Mouse (Mus musculus) liver, embryonic 15.5 days (tissue): ENCODE measurements around the gene 4930568D16Rik. TPM values are rescaled to one million over a fixed set of nuclear protein-coding genes. Genes with fewer than 3 reads are reported as not detected.
A peak's percentile ranks its signal among the peaks of the same experiment; 100 is the strongest.

ENCODE experiments used
- ATAC-seq: fragments of 200-750 bp; cut with Nextera tagmentation; 2 replicates; pipeline ENCODE4 v1.8.0; 2017; ENCODE audit warnings: moderate number of reproducible peaks, mild to moderate bottlenecking, moderate library complexity; ENCODE audit not compliant: insufficient read depth
- H3K27ac ChIP-seq: fragments of 300-500 bp; sonication (generic); replicated peaks from 2 replicates; pipeline ENCODE4 v1.5.1; 2015; ENCODE audit warnings: mild to moderate bottlenecking, inconsistent platforms
- H3K27me3 ChIP-seq: fragments of 300-500 bp; sonication (generic); 2 replicates; pipeline ENCODE4 v1.6.1; 2015; ENCODE audit warnings: mild to moderate bottlenecking, inconsistent platforms
- H3K36me3 ChIP-seq: fragments of 300-500 bp; sonication (generic); replicated peaks from 2 replicates; pipeline ENCODE4 v1.6.1; 2015; ENCODE audit warnings: moderate library complexity, mild to moderate bottlenecking, inconsistent platforms
- H3K4me1 ChIP-seq: fragments of 300-500 bp; sonication (generic); replicated peaks from 2 replicates; pipeline ENCODE4 v1.6.1; 2015; ENCODE audit warnings: inconsistent platforms
- H3K4me2 ChIP-seq: fragments of 300-500 bp; sonication (generic); 2 replicates; pipeline ENCODE4 v1.6.1; 2015; ENCODE audit warnings: moderate library complexity, mild to moderate bottlenecking, inconsistent platforms
- H3K4me3 ChIP-seq: fragments of 300-500 bp; sonication (generic); replicated peaks from 2 replicates; pipeline ENCODE4 v1.5.1; 2015; ENCODE audit warnings: mild to moderate bottlenecking, inconsistent platforms
- H3K9ac ChIP-seq: fragments of 300-500 bp; sonication (generic); 2 replicates; pipeline ENCODE4 v1.6.1; 2015; ENCODE audit warnings: moderate library complexity, mild to moderate bottlenecking, inconsistent platforms
- H3K9me3 ChIP-seq: fragments of 300-500 bp; sonication (generic); replicated peaks from 2 replicates; pipeline ENCODE4 v1.6.1; 2016; ENCODE audit warnings: inconsistent platforms
- WGBS: fragments of 180-500 bp; shearing (Covaris S2); methylation state at CpG from one replicate; pipeline ENCODE4 v1.1.7; 2015; ENCODE audit warnings: mixed read lengths; ENCODE audit not compliant: insufficient replicate concordance; 5-methylcytosine and 5-hydroxymethylcytosine counted together
- polyA plus RNA-seq: library from polyadenylated mRNA; unstranded; fragments of >200 nt; fragmentation: Nextera tagmentation; extraction: Ambion mirVana; gene quantifications from 2 replicates; pipeline ENCODE4 v1.2.1, GENCODE M21; 2015

Gene 4930568D16Rik
- polyA plus RNA-seq, 1 experiment from 2014 or later: not detected

DNA sequence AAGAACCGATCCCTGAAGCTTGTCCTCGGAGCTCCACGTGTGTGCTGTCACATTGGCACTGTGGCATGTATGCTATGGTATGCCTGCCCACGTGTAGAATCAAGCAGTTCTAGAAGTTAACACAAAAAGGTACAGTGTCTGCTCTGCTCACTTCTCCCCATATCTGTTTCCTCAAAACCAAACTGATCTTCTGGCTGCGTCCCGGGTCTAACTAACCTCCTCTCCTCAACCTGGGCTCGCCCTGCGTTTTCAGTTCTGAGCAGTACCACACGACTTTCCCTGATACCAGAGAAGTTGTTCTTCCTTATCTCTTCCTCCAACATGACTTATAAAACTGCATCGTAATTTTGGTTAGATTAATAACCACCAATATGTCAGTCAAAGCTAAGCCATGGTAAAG lies 39.9 kb downstream of the 4930568D16Rik start:
- peak overlapping the region; percentile 96 for H3K27ac ChIP-seq
- peak overlapping the region; percentile 57 for H3K9ac ChIP-seq
- H3K27me3 ChIP-seq: no peaks in the 10 kb centered on the region
- 13% methylated on average over 10 of the region's 10 CpGs for WGBS
- H3K36me3 ChIP-seq: peaks cover 73% of the 10 kb centered on the region
- H3K4me3 ChIP-seq: peak overlapping the region; percentile 37
- peak; percentile 76 for ATAC-seq
- H3K9me3 ChIP-seq: no peaks in the 10 kb centered on the region
- H3K4me2 ChIP-seq: peak overlapping the region; percentile 72
- peaks cover 97% of the 10 kb centered on the region for H3K4me1 ChIP-seq

DNA sequence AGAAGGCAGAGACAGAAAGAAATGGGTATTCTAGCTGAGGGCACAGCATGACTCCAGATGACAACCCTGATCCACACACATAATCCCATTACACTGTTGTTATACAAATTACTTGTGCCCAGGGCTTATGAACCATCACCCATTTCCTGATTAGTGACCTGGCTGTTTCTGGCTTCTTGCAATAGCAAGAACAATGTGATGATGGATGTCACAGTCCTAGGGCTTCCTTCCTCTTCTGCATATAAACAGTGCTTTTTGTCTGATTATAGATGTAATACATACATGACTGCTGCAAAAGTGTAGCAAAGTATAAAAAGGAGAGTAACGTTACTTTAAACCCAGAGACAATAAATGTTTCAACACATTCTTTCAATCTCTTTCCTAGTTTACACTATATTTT lies 40.6 kb downstream of the 4930568D16Rik start:
- Histone ChIP-seq H3K4me1 (peaks cover 97% of the 10 kb centered on the region), H3K27ac (peak overlapping the region; percentile 75), H3K9ac (peak overlapping the region; percentile 44), H3K4me3 (peak overlapping the region; percentile 36), H3K9me3 (no peaks in the 10 kb centered on the region), H3K27me3 (no peaks in the 10 kb centered on the region), H3K4me2 (peak overlapping the region; percentile 72), H3K36me3 (peaks cover 74% of the 10 kb centered on the region)
- WGBS: 53% methylated on average over 1 of the region's 1 CpGs
- ATAC-seq: no peak

DNA sequence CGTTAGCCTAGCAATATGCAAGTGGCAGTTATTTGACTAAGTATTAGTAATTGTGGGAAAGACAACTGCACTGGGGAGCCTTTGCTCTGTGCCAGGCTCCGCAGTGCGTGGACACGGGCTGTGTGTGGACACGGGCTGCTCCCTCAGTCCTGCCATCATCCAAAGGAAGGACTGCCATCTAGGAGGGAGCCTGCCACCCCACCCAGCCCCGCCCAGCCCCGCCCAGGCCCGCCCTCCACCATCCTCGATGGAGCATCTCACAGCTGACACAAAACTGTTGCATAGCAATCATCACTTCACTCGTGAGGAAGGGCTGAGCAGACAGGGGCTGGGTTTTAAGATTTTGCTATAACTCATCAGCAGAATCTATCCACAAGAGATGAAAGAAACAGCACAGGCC lies 41.6 kb downstream of the 4930568D16Rik start:
- peak; percentile 66 for ATAC-seq
- H3K9me3 ChIP-seq: no peaks in the 10 kb centered on the region
- no peaks in the 10 kb centered on the region for H3K27me3 ChIP-seq
- peak overlapping the region; percentile 75 for H3K27ac ChIP-seq
- H3K9ac ChIP-seq: peak overlapping the region; percentile 44
- H3K4me2 ChIP-seq: peak overlapping the region; percentile 72
- peaks cover 95% of the 10 kb centered on the region for H3K4me1 ChIP-seq
- H3K36me3 ChIP-seq: peaks cover 76% of the 10 kb centered on the region
- 38% methylated on average over 10 of the region's 10 CpGs for WGBS
- H3K4me3 ChIP-seq: peak overlapping the region; percentile 36

- H3K36me3 ChIP-seq: peaks cover 95% of the 10 kb centered on the region
- peak overlapping the region; percentile 75 for H3K27ac ChIP-seq
- H3K4me2 ChIP-seq: peak overlapping the region; percentile 57
- H3K4me3 ChIP-seq: peak overlapping the region; percentile 9; the same call in 1 of the 2 replicates
- ATAC-seq: peak; percentile 66
- H3K4me1 ChIP-seq: peaks cover 96% of the 10 kb centered on the region
- WGBS: 56% methylated on average over 10 of the region's 10 CpGs
- no peaks in the 10 kb centered on the region for H3K27me3 ChIP-seq
- peak overlapping the region; percentile 40; the same call in 1 of the 2 replicates for H3K9ac ChIP-seq
- no peaks in the 10 kb centered on the region for H3K9me3 ChIP-seq
Measured at GRCm38 (mm10) chr2:35322404-35323164, 44.9 kb downstream of the 4930568D16Rik start.

- H3K27me3 ChIP-seq: no peaks in the 10 kb centered on the region
- no peak overlapping the region for H3K4me2 ChIP-seq
- H3K4me1 ChIP-seq: peaks cover 90% of the 10 kb centered on the region
- H3K4me3 ChIP-seq: no peak overlapping the region
- peaks cover 99% of the 10 kb centered on the region for H3K36me3 ChIP-seq
- 0 out of 2 replicates have a peak overlapping the region, but pooled peaks have one; percentile 31 for H3K27ac ChIP-seq
- WGBS: 96% methylated on average over 15 of the region's 15 CpGs
- no peaks in the 10 kb centered on the region for H3K9me3 ChIP-seq
- no peak overlapping the region for H3K9ac ChIP-seq
- no peak for ATAC-seq
Measured at GRCm38 (mm10) chr2:35320399-35320798, 47.1 kb downstream of the 4930568D16Rik start.

GRCm38 (mm10) chr2:35318405-35318804 lies 49.1 kb downstream of the 4930568D16Rik start:
- Histone ChIP-seq H3K4me3 (no peak overlapping the region), H3K36me3 (peaks cover 99% of the 10 kb centered on the region), H3K27ac (peak overlapping the region; percentile 82), H3K4me2 (peak overlapping the region; percentile 58), H3K9me3 (no peaks in the 10 kb centered on the region), H3K27me3 (no peaks in the 10 kb centered on the region), H3K9ac (peak overlapping the region; percentile 25; the same call in 1 of the 2 replicates), H3K4me1 (peaks cover 78% of the 10 kb centered on the region)
- 28% methylated on average over 12 of the region's 12 CpGs for WGBS
- peak; percentile 42 for ATAC-seq

- H3K4me3 ChIP-seq: 0 out of 2 replicates have a peak overlapping the region, but pooled peaks have one; percentile 14
- no peaks in the 10 kb centered on the region for H3K9me3 ChIP-seq
- peak overlapping the region; percentile 58 for H3K4me2 ChIP-seq
- H3K9ac ChIP-seq: peak overlapping the region; percentile 25
- peaks cover 99% of the 10 kb centered on the region for H3K36me3 ChIP-seq
- WGBS: 17% methylated on average over 4 of the region's 4 CpGs
- ATAC-seq: peak; percentile 83
- H3K4me1 ChIP-seq: peaks cover 70% of the 10 kb centered on the region
- peak overlapping the region; percentile 82 for H3K27ac ChIP-seq
- no peaks in the 10 kb centered on the region for H3K27me3 ChIP-seq
Measured at GRCm38 (mm10) chr2:35317604-35318003, 49.9 kb downstream of the 4930568D16Rik start.

DNA sequence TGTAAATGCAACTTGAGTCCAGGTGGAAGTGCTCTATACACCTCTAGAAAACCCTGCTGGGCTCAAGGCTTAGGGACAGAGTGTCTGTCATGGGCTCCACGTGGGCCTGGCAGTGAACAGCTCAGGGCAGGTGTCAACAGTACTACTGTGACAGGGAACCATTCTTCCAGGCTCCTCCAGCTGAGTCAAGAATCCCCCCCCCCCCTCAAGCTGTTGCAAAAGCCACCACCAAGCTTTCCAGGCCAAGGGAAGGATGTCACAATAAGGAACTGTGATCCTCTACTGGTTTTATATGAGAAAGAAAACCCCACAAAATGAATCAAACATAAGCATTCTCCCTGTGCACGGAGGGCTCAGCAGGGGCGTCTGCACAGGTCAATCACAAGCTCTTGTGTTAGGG lies 53.2 kb downstream of the 4930568D16Rik start:
- Histone ChIP-seq H3K4me2 (no peak overlapping the region), H3K4me1 (peaks cover 56% of the 10 kb centered on the region), H3K27me3 (no peaks in the 10 kb centered on the region), H3K9me3 (no peaks in the 10 kb centered on the region), H3K4me3 (no peak overlapping the region), H3K27ac (no peak overlapping the region), H3K9ac (no peak overlapping the region), H3K36me3 (peaks cover 84% of the 10 kb centered on the region)
- 69% methylated on average over 3 of the region's 3 CpGs for WGBS
- no peak for ATAC-seq

DNA sequence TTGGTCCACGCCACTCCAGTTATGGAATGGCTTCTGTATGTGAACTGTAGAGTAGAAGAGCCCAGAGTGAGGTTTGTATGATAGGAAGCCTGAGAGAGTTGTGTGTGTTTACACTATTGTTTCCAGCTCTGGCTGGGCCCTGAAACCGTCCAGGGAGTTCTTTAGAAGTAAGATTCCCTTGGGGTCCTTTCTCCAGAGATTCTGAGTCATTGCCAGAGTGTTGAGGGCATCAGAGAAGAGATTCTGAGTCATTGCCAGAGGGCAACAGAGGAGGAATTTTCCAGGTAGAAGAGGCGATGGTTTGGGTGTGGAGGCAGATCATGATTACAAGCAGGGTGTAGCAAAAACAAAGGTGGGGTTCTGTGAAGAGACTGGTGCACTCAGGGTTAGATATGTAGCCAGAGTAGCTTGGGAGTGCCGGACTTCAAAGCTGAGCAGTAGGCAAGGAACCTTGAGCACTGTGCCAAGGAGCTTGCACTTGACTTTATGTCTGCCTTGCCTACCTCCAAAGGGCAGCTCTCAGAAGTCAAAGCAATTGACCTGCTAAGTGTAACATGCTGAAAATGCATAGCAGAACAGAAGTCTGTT lies 57.5 kb downstream of the 4930568D16Rik start:
- no peak overlapping the region for H3K9ac ChIP-seq
- no peak overlapping the region for H3K27ac ChIP-seq
- no peak overlapping the region for H3K4me3 ChIP-seq
- no peak overlapping the region for H3K4me2 ChIP-seq
- H3K27me3 ChIP-seq: 0 out of 2 replicates have a peak, but pooled peaks cover 3% of the 10 kb centered on the region
- peaks cover 44% of the 10 kb centered on the region for H3K36me3 ChIP-seq
- no peak for ATAC-seq
- no peaks in the 10 kb centered on the region for H3K9me3 ChIP-seq
- H3K4me1 ChIP-seq: peaks cover 20% of the 10 kb centered on the region
- WGBS: 72% methylated on average over 4 of the region's 4 CpGs

GRCm38 (mm10) chr2:35308166-35308565 lies 59.4 kb downstream of the 4930568D16Rik start:
- Histone ChIP-seq H3K36me3 (peaks cover 26% of the 10 kb centered on the region), H3K4me3 (no peak overlapping the region), H3K27ac (no peak overlapping the region), H3K4me2 (no peak overlapping the region), H3K9ac (no peak overlapping the region), H3K27me3 (0 out of 2 replicates have a peak, but pooled peaks cover 3% of the 10 kb centered on the region), H3K9me3 (no peaks in the 10 kb centered on the region), H3K4me1 (peaks cover 15% of the 10 kb centered on the region)
- WGBS: 32% methylated on average over 1 of the region's 1 CpGs
- peak; percentile 22; the same call in 1 of the 2 replicates for ATAC-seq
